Mouse (Mus musculus): Measurements from ENCODE around the gene Card9. TPM values are rescaled to one million over a fixed set of nuclear protein-coding genes. Genes with fewer than 3 reads are reported as not detected.

Card9 gene
- polyA plus RNA-seq, 1 experiment from 2014 or later = 2.1 TPM

Other genes with a start within 250 kb of the Card9 start
- gene Nacc2, start 237.7 kb downstream of the Card9 start, polyA plus RNA-seq (2014; fragmentation: Nextera tagmentation; extraction: Ambion mirVana) = 7.0 and 8.9 TPM in 2 replicates
- gene Lhx3, start 152.6 kb downstream of the Card9 start, polyA plus RNA-seq (2014; fragmentation: Nextera tagmentation; extraction: Ambion mirVana) = 1.2 and 1.4 TPM in 2 replicates
- gene Qsox2, start 123.4 kb downstream of the Card9 start, polyA plus RNA-seq (2014; fragmentation: Nextera tagmentation; extraction: Ambion mirVana) = 17.2 and 18.4 TPM in 2 replicates
- 0.17 and 0.28 TPM in 2 replicates for gene Ccdc187, start 66.4 kb downstream of the Card9 start, polyA plus RNA-seq (2014; fragmentation: Nextera tagmentation; extraction: Ambion mirVana)
- gene Gpsm1, start 45.4 kb downstream of the Card9 start, polyA plus RNA-seq (2014; fragmentation: Nextera tagmentation; extraction: Ambion mirVana) = 29.3 and 33.8 TPM in 2 replicates
- 24.2 and 27.6 TPM in 2 replicates for gene Dnlz, start 8.8 kb downstream of the Card9 start, polyA plus RNA-seq (2014; fragmentation: Nextera tagmentation; extraction: Ambion mirVana)
- 20.2 and 22.9 TPM in 2 replicates for gene Snapc4, start 19.7 kb upstream of the Card9 start, polyA plus RNA-seq (2014; fragmentation: Nextera tagmentation; extraction: Ambion mirVana)
- gene Entr1, start 28.4 kb upstream of the Card9 start, polyA plus RNA-seq (2014; fragmentation: Nextera tagmentation; extraction: Ambion mirVana) = 102 and 109 TPM in 2 replicates
- 71.9 and 72.3 TPM in 2 replicates for gene Pmpca, start 28.4 kb upstream of the Card9 start, polyA plus RNA-seq (2014; fragmentation: Nextera tagmentation; extraction: Ambion mirVana)
- gene Inpp5e, start 48.3 kb upstream of the Card9 start, polyA plus RNA-seq (2014; fragmentation: Nextera tagmentation; extraction: Ambion mirVana) = 16.3 and 17.8 TPM in 2 replicates
- 38.6 and 42.0 TPM in 2 replicates for gene Sec16a, start 84.3 kb upstream of the Card9 start, polyA plus RNA-seq (2014; fragmentation: Nextera tagmentation; extraction: Ambion mirVana)
- gene Notch1, start 155.7 kb upstream of the Card9 start, polyA plus RNA-seq (2014; fragmentation: Nextera tagmentation; extraction: Ambion mirVana) = 29.9 and 35.8 TPM in 2 replicates
- gene Egfl7, start 219.1 kb upstream of the Card9 start, polyA plus RNA-seq (2014; fragmentation: Nextera tagmentation; extraction: Ambion mirVana) = 110 and 119 TPM in 2 replicates
- not detected in 2 replicates for gene Gm20532, start 225.7 kb upstream of the Card9 start, polyA plus RNA-seq (2014; fragmentation: Nextera tagmentation; extraction: Ambion mirVana)
- gene Agpat2, start 243.5 kb upstream of the Card9 start, polyA plus RNA-seq (2014; fragmentation: Nextera tagmentation; extraction: Ambion mirVana) = 25.1 and 26.7 TPM in 2 replicates

Measured in embryonic facial prominence, embryonic 14.5 days (tissue).